Mouse (Mus musculus) hematopoietic stem cell, adult 5-6 weeks (primary cell): ENCODE results near the gene Tlr6. TPM values are rescaled to one million over a fixed set of nuclear protein-coding genes. Genes with fewer than 3 reads are reported as not detected.

ENCODE experiments used
- ATAC-seq, 2 experiments: fragments of 125-278 bp in 1 of 2; replicated peaks in 1 of 2; 2 replicates each; pipeline ENCODE4 v1.8.0; 2016 to 2017; ENCODE audit warnings: inconsistent platforms in 2 of 2, mild to moderate bottlenecking in 2 of 2, moderate number of reproducible peaks in 2 of 2, low read depth in 1 of 2, moderate TSS enrichment in 1 of 2; ENCODE audit not compliant: low FRiP score in 2 of 2, poor library complexity in 2 of 2, severe bottlenecking in 2 of 2, insufficient read depth in 1 of 2, low TSS enrichment in 1 of 2
- total RNA-seq: library from RNA; stranded (forward); fragments of 172-1452, 232-1000 nt; gene quantifications from 2 replicates; pipeline ENCODE4 v1.2.3, GENCODE M21; 2017

Tlr6 gene
- total RNA-seq, 1 experiment from 2014 or later, result 28.4 TPM

GRCm38 (mm10) chr5:64958991-64959842, 680 bp downstream of the Tlr6 start:
- ATAC-seq, result no peak; a peak in 1 of 4 replicates

- ATAC-seq, result no peak
These were observed 5.0 kb downstream of the Tlr6 start for GRCm38 (mm10) chr5:64954931-64955330.

DNA sequence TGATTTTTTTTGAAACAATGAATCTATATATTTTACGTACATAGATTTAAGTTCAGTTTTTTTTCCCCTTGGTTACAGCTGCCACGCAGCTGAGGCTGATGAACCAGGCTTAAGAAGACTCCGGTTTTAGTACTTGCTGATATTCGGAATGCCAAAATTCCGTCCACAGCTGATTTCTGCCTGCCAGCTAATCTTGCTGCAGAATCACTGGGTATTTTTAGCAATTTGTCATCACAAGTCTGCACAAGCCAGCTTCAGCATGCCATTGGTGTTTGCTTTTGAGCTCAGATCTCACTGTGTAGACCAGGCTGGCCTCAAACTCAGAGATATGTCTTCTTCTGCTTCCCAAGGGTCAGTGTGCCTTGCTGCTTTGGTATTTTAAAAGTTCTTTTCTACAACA, 8.4 kb downstream of the Tlr6 start:
- ATAC-seq, result no peak

DNA sequence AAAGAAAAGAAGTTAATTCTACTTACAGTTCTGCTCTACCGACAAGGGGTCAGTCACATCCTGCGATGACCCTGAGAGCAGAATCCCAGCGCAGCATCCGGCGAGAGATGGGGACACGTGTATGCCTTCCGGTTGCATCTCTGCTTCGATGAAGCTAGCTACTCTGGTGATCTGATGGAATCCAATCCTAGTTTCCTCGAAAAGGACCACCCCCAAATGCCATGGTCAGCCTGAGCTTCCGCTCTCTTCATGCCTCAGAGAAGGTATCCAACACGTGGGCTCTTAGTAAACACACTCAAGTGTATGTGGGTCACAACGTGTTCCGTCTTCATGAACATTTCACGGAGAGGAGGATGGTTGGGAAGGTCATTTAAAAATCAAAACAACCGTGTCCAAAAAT, 27.1 kb downstream of the Tlr6 start:
- no peak for ATAC-seq

- ATAC-seq, result no peak
These were observed 27.7 kb downstream of the Tlr6 start for GRCm38 (mm10) chr5:64932215-64932614.

GRCm38 (mm10) chr5:64922891-64923381, 37.0 kb downstream of the Tlr6 start:
- peak; percentile 53 to 66; a peak in 3 of 4 replicates for ATAC-seq

DNA sequence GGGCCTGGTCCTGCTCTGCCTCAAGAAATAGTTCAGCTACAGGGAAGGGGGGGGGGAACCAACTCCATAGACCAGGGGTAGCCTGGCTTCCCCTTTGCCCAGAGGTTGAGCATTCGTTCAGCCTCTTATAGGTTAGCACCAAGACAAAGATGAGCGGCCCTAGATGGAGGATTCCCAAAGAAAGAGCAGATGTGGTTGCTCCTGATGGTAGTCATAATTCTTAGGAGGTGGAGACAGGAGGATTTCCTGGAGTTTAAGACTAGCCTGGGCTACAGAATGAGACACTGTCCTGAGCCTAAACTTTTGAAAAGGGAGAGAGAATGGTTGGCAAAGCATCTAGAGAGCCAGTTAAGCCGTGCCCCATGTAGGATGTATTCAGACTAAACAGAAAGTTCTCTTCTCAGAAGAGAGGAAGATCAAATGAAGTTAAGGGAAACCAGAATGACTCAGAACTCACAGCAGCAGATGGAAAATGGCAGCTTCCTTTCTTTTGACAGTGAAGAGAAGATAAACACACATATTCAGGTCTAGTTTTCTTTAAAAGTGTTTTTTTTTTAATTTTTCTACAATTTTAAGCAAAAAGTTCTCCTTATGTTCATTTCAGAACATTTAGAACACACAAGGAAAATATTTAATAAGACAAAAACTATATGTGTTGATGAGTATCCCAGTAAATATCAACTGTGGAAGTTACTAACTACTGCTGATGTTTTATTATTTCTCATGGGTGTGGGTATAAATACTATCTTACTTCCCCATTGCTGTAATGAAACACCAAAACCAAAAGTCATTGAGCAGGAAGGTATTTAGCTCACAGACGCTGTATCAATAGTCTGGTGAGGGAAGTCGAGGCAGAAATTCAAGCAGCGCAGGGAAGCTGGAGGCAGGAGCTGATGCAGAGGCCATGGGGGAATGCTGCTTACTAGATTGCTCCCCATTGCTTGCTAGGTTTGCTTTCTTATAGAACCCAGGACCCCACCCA, 41.0 kb downstream of the Tlr6 start:
- no peak; a peak in 1 of 4 replicates for ATAC-seq

DNA sequence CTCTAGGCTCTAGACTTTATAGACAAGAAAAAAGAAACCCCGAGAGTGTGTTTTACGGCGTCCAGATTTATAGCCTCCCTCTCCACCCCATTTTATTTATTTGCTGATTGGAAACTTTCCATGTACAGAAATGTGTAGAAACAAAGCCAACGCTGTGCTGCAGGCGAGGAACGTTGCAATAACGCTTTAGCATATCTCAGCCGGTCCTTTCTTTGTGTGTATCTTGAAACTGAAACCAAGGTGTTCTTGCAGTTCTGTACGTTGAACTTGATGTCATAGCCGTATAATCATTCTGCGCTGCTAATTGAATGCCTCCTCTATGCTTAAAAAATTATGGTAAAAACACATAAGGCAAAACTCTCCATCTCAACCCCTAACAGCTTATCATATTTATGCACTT, 42.2 kb downstream of the Tlr6 start:
- no peak for ATAC-seq

GRCm38 (mm10) chr5:64917161-64917560, 42.7 kb downstream of the Tlr6 start:
- no peak for ATAC-seq

DNA sequence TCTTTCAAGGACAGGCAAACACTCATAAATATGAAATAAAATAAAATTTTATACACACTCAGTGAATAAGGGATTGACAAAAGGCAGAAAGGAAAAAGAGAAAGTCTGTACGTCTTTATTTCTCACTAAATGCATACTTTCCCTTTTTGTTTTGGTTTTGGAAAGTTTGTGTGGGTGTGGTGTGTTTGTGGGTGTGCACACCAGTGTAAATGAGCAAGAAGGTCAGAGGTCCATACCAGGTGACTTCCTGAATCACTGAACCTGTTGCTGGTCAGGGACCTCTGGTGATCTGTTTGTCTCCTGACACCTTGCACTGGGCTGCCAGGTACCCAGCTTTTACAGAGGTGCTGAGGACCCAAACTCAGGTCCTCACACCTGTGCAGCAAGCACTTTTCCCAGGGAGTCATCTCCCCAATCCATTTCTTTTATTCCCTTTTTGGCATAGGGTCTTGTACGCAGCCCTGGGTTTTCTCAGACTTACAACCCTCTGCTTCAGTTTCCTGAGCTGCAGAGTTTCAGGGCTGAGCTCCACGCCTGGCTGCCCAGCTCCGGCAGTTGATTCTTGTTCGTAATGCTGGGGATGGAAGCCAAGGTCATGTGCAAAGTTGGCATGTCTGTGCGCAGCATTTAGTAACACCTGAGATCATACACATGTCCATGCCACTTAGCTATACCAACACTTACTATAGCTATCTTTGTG, 51.2 kb downstream of the Tlr6 start:
- ATAC-seq, result no peak

DNA sequence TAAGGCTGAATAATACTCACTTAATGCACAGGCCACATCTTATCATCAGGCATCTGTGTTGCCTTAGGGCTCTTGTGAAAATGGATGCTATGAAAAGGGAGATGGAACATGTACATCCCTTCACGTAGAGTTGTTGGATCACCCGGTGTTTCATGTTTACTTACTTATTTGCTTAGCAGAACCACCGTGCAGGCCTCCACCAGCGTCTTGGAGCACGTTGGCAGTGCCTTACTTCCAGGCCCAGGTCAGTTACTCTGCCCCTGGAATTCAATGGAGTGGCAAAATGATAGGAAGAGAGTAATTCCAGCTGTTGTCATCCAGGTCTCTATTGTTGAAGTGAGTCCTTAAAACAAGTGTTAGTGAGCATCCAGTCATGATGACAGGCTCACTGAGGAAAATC, 52.0 kb downstream of the Tlr6 start:
- no peak for ATAC-seq

GRCm38 (mm10) chr5:64905516-64906271, 54.2 kb downstream of the Tlr6 start:
- ATAC-seq, result no peak

Other genes with a start within 250 kb of the Tlr6 start
- 22.5 and 28.1 TPM in 2 replicates for gene Klf3, start 156.7 kb downstream of the Tlr6 start, total RNA-seq
- gene Tlr1, start 26.5 kb downstream of the Tlr6 start, total RNA-seq, result 0.19 and 1.4 TPM in 2 replicates
- 5.9 and 7.9 TPM in 2 replicates for gene Fam114a1, start 10.0 kb upstream of the Tlr6 start, total RNA-seq
- 1.1 and 14.1 TPM in 2 replicates for gene Tmem156, start 132.0 kb upstream of the Tlr6 start, total RNA-seq
- gene Klhl5, start 147.4 kb upstream of the Tlr6 start, total RNA-seq, result 47.6 and 61.4 TPM in 2 replicates
- gene Wdr19, start 239.6 kb upstream of the Tlr6 start, total RNA-seq, result 10.9 and 12.2 TPM in 2 replicates